Mouse (Mus musculus): ENCODE data around the gene Chp2.
A peak's percentile ranks its signal among the peaks of the same experiment; 100 is the strongest.

GRCm38 (mm10) chr7:122260055-122260602 is 40.8 kb downstream of the Chp2 start:
- TF ChIP-seq BHLHE40 (IDR thresholded peaks at IDR 0.05; ENCODE audit: low read depth, low read length) (peak; percentile 63), MXI1 (IDR thresholded peaks at IDR 0.05; ENCODE audit: low read depth, low read length) (peak; percentile 50; the same call in 1 of the 2 replicates)

Measured in CH12.LX (cell line).